Mouse (Mus musculus): ENCODE data around the gene Gm13084. TPM values are rescaled to one million over a fixed set of nuclear protein-coding genes. Genes with fewer than 3 reads are reported as not detected.
"Not testable (repeated sequence)": the region's sequence is repeated elsewhere in the genome, so short reads cannot be mapped to it uniquely, and the experiment has no call there.

Gene Gm13084
- polyA plus RNA-seq (2015; fragmentation: Nextera tagmentation; extraction: Ambion mirVana), result not detected in 2 replicates

GRCm38 (mm10) chr4:143815993-143816392 lies at the start of gene Gm13084:
Gene Gm13084, minus strand, starts transcription at chr4:143816093.
- Histone ChIP-seq H3K4me3 (no peak within 1 kb of the TSS), H3K9ac (no peak within 1 kb of the TSS), H3K4me1 (no peaks in the 10 kb centered on the region), H3K9me3 (replicated peaks) (peaks cover 27% of the 10 kb centered on the region), H3K36me3 (ENCODE audit: poor library complexity, severe bottlenecking) (no peaks in the 10 kb centered on the region), H3K4me2 (no peak within 1 kb of the TSS), H3K27ac (no peak within 1 kb of the TSS), H3K27me3 (no peaks in the 10 kb centered on the region)
- WGBS, result 74% methylated on average over 2 of the region's 2 CpGs
- ATAC-seq, result no peak

- not testable (repeated sequence) for H3K27me3 ChIP-seq; H3K4me1 ChIP-seq; H3K36me3 ChIP-seq (ENCODE audit: poor library complexity, severe bottlenecking); H3K9ac ChIP-seq; H3K27ac ChIP-seq; H3K4me3 ChIP-seq; H3K4me2 ChIP-seq; ATAC-seq
- H3K9me3 ChIP-seq (replicated peaks), result peaks cover 43% of the 10 kb centered on the region
These were observed 30.3 kb upstream of the Gm13084 start, which contains the start of gene Gm13103 for GRCm38 (mm10) chr4:143846197-143846596. Gene Gm13103, plus strand, starts transcription at chr4:143846497.

- H3K4me3 ChIP-seq; H3K36me3 ChIP-seq (ENCODE audit: poor library complexity, severe bottlenecking); H3K27ac ChIP-seq; ATAC-seq; H3K4me1 ChIP-seq; H3K4me2 ChIP-seq; H3K27me3 ChIP-seq; H3K9ac ChIP-seq: not testable (repeated sequence)
- peaks cover 27% of the 10 kb centered on the region for H3K9me3 ChIP-seq (replicated peaks)
- 91% methylated on average over 3 of the region's 3 CpGs for whole genome bisulfite sequencing
These were observed 26.8 kb downstream of the Gm13084 start, which contains the start of gene Gm13023 for GRCm38 (mm10) chr4:143789052-143789451. Gene Gm13023, plus strand, starts transcription at chr4:143789352.

Other genes with a start within 250 kb of the Gm13084 start
- not detected in 2 replicates for gene Gm13083, start 201.1 kb downstream of the Gm13084 start, polyA plus RNA-seq (2015; fragmentation: Nextera tagmentation; extraction: Ambion mirVana)
- not detected in 2 replicates for gene Gm13088, start 158.8 kb downstream of the Gm13084 start, polyA plus RNA-seq (2015; fragmentation: Nextera tagmentation; extraction: Ambion mirVana)
- gene Gm13089, start 113.4 kb downstream of the Gm13084 start, polyA plus RNA-seq (2015; fragmentation: Nextera tagmentation; extraction: Ambion mirVana), result not detected in 2 replicates
- not detected in 2 replicates for gene Gm13078, start 96.6 kb downstream of the Gm13084 start, polyA plus RNA-seq (2015; fragmentation: Nextera tagmentation; extraction: Ambion mirVana)
- not detected in 2 replicates for gene Gm13023, start 26.7 kb downstream of the Gm13084 start, polyA plus RNA-seq (2015; fragmentation: Nextera tagmentation; extraction: Ambion mirVana)
- not detected in 2 replicates for gene Gm13103, start 30.4 kb upstream of the Gm13084 start, polyA plus RNA-seq (2015; fragmentation: Nextera tagmentation; extraction: Ambion mirVana)
- not detected in 2 replicates for gene Pramef6, start 84.3 kb upstream of the Gm13084 start, polyA plus RNA-seq (2015; fragmentation: Nextera tagmentation; extraction: Ambion mirVana)
- not detected in 2 replicates for gene Pramef25, start 134.9 kb upstream of the Gm13084 start, polyA plus RNA-seq (2015; fragmentation: Nextera tagmentation; extraction: Ambion mirVana)
- not detected in 2 replicates for gene Gm13101, start 150.9 kb upstream of the Gm13084 start, polyA plus RNA-seq (2015; fragmentation: Nextera tagmentation; extraction: Ambion mirVana)
- not detected in 2 replicates for gene Pramef17, start 178.3 kb upstream of the Gm13084 start, polyA plus RNA-seq (2015; fragmentation: Nextera tagmentation; extraction: Ambion mirVana)
- gene Pramel4, start 243.0 kb upstream of the Gm13084 start, polyA plus RNA-seq (2015; fragmentation: Nextera tagmentation; extraction: Ambion mirVana), result not detected in 2 replicates

Measured in forebrain, embryonic 13.5 days (tissue).